Mouse (Mus musculus): ENCODE results near the gene Bola3. TPM values are rescaled to one million over a fixed set of nuclear protein-coding genes. Genes with fewer than 3 reads are reported as not detected.

Bola3 gene
- total RNA-seq, 4 experiments from 2014 or later: 190 to 220 (median 193) TPM

- no peak for DNase-seq (ENCODE audit: low spot score in 2 of 2)
Measured at GRCm38 (mm10) chr6:83394122-83394521, 45.2 kb downstream of the Bola3 start.

GRCm38 (mm10) chr6:83395544-83396229 is 46.7 kb downstream of the Bola3 start:
- DNase-seq (ENCODE audit: low spot score in 2 of 2): no peak

- no peak for DNase-seq (ENCODE audit: low spot score in 2 of 2)
Measured at GRCm38 (mm10) chr6:83396711-83397110, 47.8 kb downstream of the Bola3 start.

GRCm38 (mm10) chr6:83397728-83398127 is 48.8 kb downstream of the Bola3 start:
- no peak for DNase-seq (ENCODE audit: low spot score in 2 of 2)

GRCm38 (mm10) chr6:83399790-83400189 is 50.8 kb downstream of the Bola3 start:
- DNase-seq (ENCODE audit: low spot score in 2 of 2): no peak

- DNase-seq (ENCODE audit: low spot score in 2 of 2): no peak
Measured at GRCm38 (mm10) chr6:83403481-83403880, 54.5 kb downstream of the Bola3 start.

- DNase-seq (ENCODE audit: low spot score in 2 of 2): no peak
Measured at GRCm38 (mm10) chr6:83404571-83404970, 55.6 kb downstream of the Bola3 start.

GRCm38 (mm10) chr6:83405511-83406064 is 56.6 kb downstream of the Bola3 start:
- DNase-seq (ENCODE audit: low spot score in 2 of 2): no peak

GRCm38 (mm10) chr6:83408510-83408909 is 59.6 kb downstream of the Bola3 start:
- no peak for DNase-seq (ENCODE audit: low spot score in 2 of 2)

Small RNA genes lying within 50 kb of the gene (microRNA-seq; reads per million reads assigned to microRNA genes)
- gene Mir6374: not detected

Other genes starting within 250 kb of the Bola3 start
- gene Ccdc142, start 247.5 kb upstream of the Bola3 start, total RNA-seq (2022): 1 to 10 TPM in 3 of 4 experiments, not detected in 1; 1.1 to 2.3 (median 1.3) TPM
- under 1 TPM; 0.60 to 0.99 (median 0.82) TPM for gene Gm42688, start 247.5 kb upstream of the Bola3 start, total RNA-seq (2022)
- gene Mrpl53, start 240.1 kb upstream of the Bola3 start, total RNA-seq (2022): 100 to 1,000 TPM; 102 to 112 (median 107) TPM
- gene Mogs, start 233.7 kb upstream of the Bola3 start, total RNA-seq (2022): 1 to 10 TPM; 5.3 to 5.9 (median 5.5) TPM
- gene Wbp1, start 227.6 kb upstream of the Bola3 start, total RNA-seq (2022): 10 to 100 TPM; 39.1 to 50.7 (median 45.1) TPM
- 10 to 100 TPM; 14.3 to 18.2 (median 16.2) TPM for gene Ino80b, start 223.7 kb upstream of the Bola3 start, total RNA-seq (2022)
- 10 to 100 TPM in 3 of 4 experiments, 1 to 10 TPM in 1; 9.0 to 12.2 (median 10.9) TPM for gene Rtkn, start 213.7 kb upstream of the Bola3 start, total RNA-seq (2022)
- gene Wdr54, start 192.8 kb upstream of the Bola3 start, total RNA-seq (2022): 1 to 10 TPM in 3 of 4 experiments, under 1 TPM in 1; 0.87 to 2.3 (median 1.1) TPM
- under 1 TPM in 2 of 4 experiments, not detected in 2; 0.13 to 0.15 TPM for gene 1700003E16Rik, start 192.7 kb upstream of the Bola3 start, total RNA-seq (2022)
- 100 to 1,000 TPM; 117 to 131 (median 127) TPM for gene Dctn1, start 183.2 kb upstream of the Bola3 start, total RNA-seq (2022)
- not detected for gene Slc4a5, start 129.3 kb upstream of the Bola3 start, total RNA-seq (2022)
- gene Mthfd2, start 23.2 kb upstream of the Bola3 start, total RNA-seq (2022): 1 to 10 TPM; 2.9 to 4.7 (median 3.2) TPM
- gene Mob1a, start 23.1 kb upstream of the Bola3 start, total RNA-seq (2022): 10 to 100 TPM in 1 of 4 experiments, 1 to 10 TPM in 3; 7.8 to 10.0 (median 8.7) TPM
- 10 to 100 TPM in 3 of 4 experiments, 1 to 10 TPM in 1; 9.8 to 20.1 (median 14.8) TPM for gene Tet3, start 109.9 kb downstream of the Bola3 start, total RNA-seq (2022)
- 10 to 100 TPM; 14.6 to 17.3 (median 16.2) TPM for gene Dguok, start 157.8 kb downstream of the Bola3 start, total RNA-seq (2022)
- gene Actg2, start 187.1 kb downstream of the Bola3 start, total RNA-seq (2022): under 1 TPM; 0.39 to 0.73 (median 0.55) TPM
- 1 to 10 TPM; 5.6 to 6.8 (median 6.3) TPM for gene Stambp, start 223.6 kb downstream of the Bola3 start, total RNA-seq (2022)

All from gastrocnemius, adult 8-10 months (tissue).